In genomic region chr10:119614726-119615125, GRCm38 (mm10) we compare ENCODE assay signal across 8 mouse cellular contexts.
DNase-seq lines count a peak whose midpoint lies in the region; ATAC-seq and TF ChIP-seq lines count a peak whose summit lies in the region.
"Had no signal": no experiment of that assay in that cellular context is flagged by ENCODE, and none has a peak within 500 bp of the region (broad histone marks: within the 10 kb centered on the region; RNA-seq: fewer than 3 reads in every experiment).

No protein-coding gene starts in this region.

- WGBS in hindbrain, postnatal 0 days = 53% methylated on average over 7 of the region's 7 CpGs
- WGBS in hindbrain, embryonic 11.5 days = 46% methylated on average over 7 of the region's 7 CpGs
- 33% methylated on average over 7 of the region's 7 CpGs for WGBS in heart, embryonic 10.5 days
- 35% methylated on average over 7 of the region's 7 CpGs for WGBS in lung, embryonic 14.5 days

- H3K9me3 ChIP-seq in hindbrain, postnatal 0 days (ENCODE audit: low read length) = no peaks in the 10 kb centered on the region
- no peaks in the 10 kb centered on the region for H3K9me3 ChIP-seq in hindbrain, embryonic 11.5 days (ENCODE audit: control insufficient read depth, low read length)
- H3K9me3 ChIP-seq in heart, embryonic 10.5 days = no peaks in the 10 kb centered on the region
- no peaks in the 10 kb centered on the region for H3K9me3 ChIP-seq in lung, embryonic 14.5 days (ENCODE audit: low read depth, low read length)

- ATAC-seq in hindbrain, postnatal 0 days = no peak
- ATAC-seq in hindbrain, embryonic 11.5 days (ENCODE audit: low FRiP score) = no peak
- peak; percentile 63 for ATAC-seq in common myeloid progenitor, adult 5-6 weeks (replicated peaks; ENCODE audit: low read depth, poor library complexity, severe bottlenecking)
- ATAC-seq in lung, embryonic 14.5 days (ENCODE audit: insufficient read depth) = peak; percentile 62; the same call in 1 of the 2 replicates

- no peak overlapping the region for H3K4me3 ChIP-seq in hindbrain, postnatal 0 days (ENCODE audit: low read length)
- H3K4me3 ChIP-seq in hindbrain, embryonic 11.5 days (ENCODE audit: low read depth, low read length) = no peak overlapping the region
- H3K4me3 ChIP-seq in heart, embryonic 10.5 days = peak overlapping the region; percentile 23; the same call in 1 of the 2 replicates
- 0 out of 2 replicates have a peak overlapping the region, but pooled peaks have one; percentile 3 for H3K4me3 ChIP-seq in lung, embryonic 14.5 days (ENCODE audit: low read depth, low read length)
- H3K4me3 ChIP-seq: erythroblast, embryonic 14.5 days had no signal

- no peaks in the 10 kb centered on the region for H3K27me3 ChIP-seq in hindbrain, postnatal 0 days (ENCODE audit: insufficient read depth, low read length)
- H3K27me3 ChIP-seq in hindbrain, embryonic 11.5 days (ENCODE audit: control insufficient read depth, insufficient read depth, low read length) = no peaks in the 10 kb centered on the region
- H3K27me3 ChIP-seq in heart, embryonic 10.5 days (ENCODE audit: insufficient read depth, poor library complexity, severe bottlenecking) = no peaks in the 10 kb centered on the region
- H3K27me3 ChIP-seq in lung, embryonic 14.5 days (ENCODE audit: insufficient read depth, low read length) = no peaks in the 10 kb centered on the region

- H3K9ac ChIP-seq in hindbrain, postnatal 0 days (replicated peaks; ENCODE audit: low read length) = no peak overlapping the region
- no peak overlapping the region for H3K9ac ChIP-seq in hindbrain, embryonic 11.5 days (ENCODE audit: low read depth, low read length)
- no peak overlapping the region for H3K9ac ChIP-seq in lung, embryonic 14.5 days

- no peak overlapping the region for H3K27ac ChIP-seq in hindbrain, postnatal 0 days
- no peak overlapping the region for H3K27ac ChIP-seq in hindbrain, embryonic 11.5 days (ENCODE audit: low read depth, low read length)
- 0 out of 2 replicates have a peak overlapping the region, but pooled peaks have one; percentile 2 for H3K27ac ChIP-seq in heart, embryonic 10.5 days
- peak overlapping the region; percentile 32; the same call in 1 of the 2 replicates for H3K27ac ChIP-seq in lung, embryonic 14.5 days (ENCODE audit: low read depth)

- H3K4me2 ChIP-seq in hindbrain, postnatal 0 days (ENCODE audit: low read depth, low read length) = no peak overlapping the region
- no peak overlapping the region for H3K4me2 ChIP-seq in hindbrain, embryonic 11.5 days (replicated peaks; ENCODE audit: low read depth, low read length)
- H3K4me2 ChIP-seq in lung, embryonic 14.5 days = peak overlapping the region; percentile 49

- H3K4me1 ChIP-seq in hindbrain, postnatal 0 days (ENCODE audit: insufficient read depth, low read length) = peaks cover 6% of the 10 kb centered on the region
- no peaks in the 10 kb centered on the region for H3K4me1 ChIP-seq in hindbrain, embryonic 11.5 days (replicated peaks; ENCODE audit: control insufficient read depth, insufficient read depth, low read length)
- peaks cover 26% of the 10 kb centered on the region for H3K4me1 ChIP-seq in heart, embryonic 10.5 days
- H3K4me1 ChIP-seq in lung, embryonic 14.5 days (ENCODE audit: insufficient read depth) = peaks cover 4% of the 10 kb centered on the region; the same call in 1 of the 2 replicates

- H3K36me3 ChIP-seq in hindbrain, postnatal 0 days (ENCODE audit: insufficient read depth, low read length) = no peaks in the 10 kb centered on the region
- no peaks in the 10 kb centered on the region for H3K36me3 ChIP-seq in hindbrain, embryonic 11.5 days (ENCODE audit: control insufficient read depth, insufficient read depth, low read length)
- H3K36me3 ChIP-seq in heart, embryonic 10.5 days = no peaks in the 10 kb centered on the region
- no peaks in the 10 kb centered on the region for H3K36me3 ChIP-seq in lung, embryonic 14.5 days (ENCODE audit: insufficient read depth)

- TF ChIP-seq CTCF in hindbrain, postnatal 0 days (IDR thresholded peaks at IDR 0.05; ENCODE audit: low read depth) = no peak
- no peak for TF ChIP-seq CTCF in lung, embryonic 14.5 days (IDR thresholded peaks at IDR 0.05; ENCODE audit: low read depth)

- DNase-seq in hindbrain, postnatal 0 days (ENCODE audit: low spot score) = peak; percentile 21
- no peak for DNase-seq in hindbrain, embryonic 11.5 days (ENCODE audit: low spot score)
- DNase-seq in heart, embryonic 10.5 days (ENCODE audit: low spot score) = no peak
- DNase-seq in lung, embryonic 14.5 days = peak; percentile 72
- no peak for DNase-seq in layer of hippocampus, adult 8-10 months (ENCODE audit: low spot score in 2 of 2)
- no peak for DNase-seq in layer of hippocampus, postnatal 14 days (ENCODE audit: low spot score in 2 of 2)

Comparison
In these comparisons a context has a peak if more than half of its experiments do, and no peak if none do; other contexts are left out.
1. DNase-seq: peak in hindbrain, postnatal 0 days (single experiment) and lung, embryonic 14.5 days (single experiment); none in hindbrain, embryonic 11.5 days (single experiment), heart, embryonic 10.5 days (single experiment), layer of hippocampus, adult 8-10 months (0 of 2) and layer of hippocampus, postnatal 14 days (0 of 2).
2. ATAC-seq: peak in common myeloid progenitor, adult 5-6 weeks (single experiment) and lung, embryonic 14.5 days (single experiment); none in hindbrain, postnatal 0 days (single experiment) and hindbrain, embryonic 11.5 days (single experiment).
3. H3K27ac ChIP-seq: peak in heart, embryonic 10.5 days (single experiment) and lung, embryonic 14.5 days (single experiment); none in hindbrain, postnatal 0 days (single experiment) and hindbrain, embryonic 11.5 days (single experiment).
4. H3K4me3 ChIP-seq: peak in heart, embryonic 10.5 days (single experiment) and lung, embryonic 14.5 days (single experiment); none in hindbrain, postnatal 0 days (single experiment) and hindbrain, embryonic 11.5 days (single experiment).